Mouse (Mus musculus): Measurements from ENCODE around the gene Gm10354. TPM values are rescaled to one million over a fixed set of nuclear protein-coding genes. Genes with fewer than 3 reads are reported as not detected.
"Not testable (repeated sequence)": the region's sequence is repeated elsewhere in the genome, so short reads cannot be mapped to it uniquely, and the experiment has no call there.

Gene Gm10354
- polyA plus RNA-seq, 1 experiment from 2014 or later, result not detected

- H3K4me3 ChIP-seq (replicated peaks); H3K9ac ChIP-seq; H3K9me3 ChIP-seq; H3K27me3 ChIP-seq (replicated peaks); H3K36me3 ChIP-seq; H3K27ac ChIP-seq; H3K4me1 ChIP-seq; H3K4me2 ChIP-seq: not testable (repeated sequence)
- 79% methylated on average over 8 of the region's 8 CpGs for WGBS
- peak; percentile 68; the same call in 1 of the 2 replicates for ATAC-seq (ENCODE audit: insufficient read depth, low FRiP score, low read depth)
Observed at GRCm38 (mm10) chr5:14990375-14991158, 11.8 kb upstream of the Gm10354 start.

DNA sequence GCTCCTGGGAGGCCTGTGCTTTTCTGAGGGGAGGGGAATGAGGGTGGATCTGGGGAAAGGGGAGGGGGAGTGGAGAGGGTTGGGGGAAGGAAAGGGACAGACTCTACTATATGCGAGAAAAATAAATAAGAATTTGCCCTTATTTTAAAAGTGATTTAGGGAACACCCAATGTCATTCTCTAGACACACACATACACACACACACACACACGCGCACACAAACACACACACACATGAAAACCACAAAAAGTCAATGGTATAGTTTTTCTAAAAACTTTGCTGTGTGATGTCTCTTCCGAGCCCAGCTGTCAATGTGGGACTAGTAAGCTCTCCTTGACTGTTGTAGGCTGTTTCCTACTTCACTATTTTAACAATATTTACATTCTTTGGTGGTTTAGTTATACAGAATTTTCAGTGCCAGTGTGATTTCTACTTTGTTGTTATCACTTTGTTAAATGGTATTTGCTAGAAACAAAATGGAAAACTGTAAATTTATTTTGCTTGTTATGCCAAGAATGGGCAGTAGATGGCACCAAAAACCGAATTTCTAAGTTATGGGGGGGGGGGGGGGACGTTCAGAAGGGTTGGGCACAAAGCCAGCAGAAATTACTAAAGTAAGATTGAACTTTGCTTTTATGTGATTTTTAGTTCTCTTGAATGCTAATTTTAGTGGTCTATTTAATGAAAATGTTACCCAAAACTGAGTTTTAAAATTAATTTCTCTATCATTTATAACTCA, 8.1 kb upstream of the Gm10354 start:
- not testable (repeated sequence) for H3K4me3 ChIP-seq (replicated peaks); H3K4me1 ChIP-seq; H3K9me3 ChIP-seq; H3K9ac ChIP-seq; H3K36me3 ChIP-seq; H3K27me3 ChIP-seq (replicated peaks); H3K27ac ChIP-seq; H3K4me2 ChIP-seq
- peak; percentile 66; the same call in 1 of the 2 replicates for ATAC-seq (ENCODE audit: insufficient read depth, low FRiP score, low read depth)
- 40% methylated on average over 6 of the region's 6 CpGs for WGBS

GRCm38 (mm10) chr5:14977368-14977767, 1.4 kb downstream of the Gm10354 start:
- not testable (repeated sequence) for H3K27me3 ChIP-seq (replicated peaks); H3K9ac ChIP-seq; ATAC-seq (ENCODE audit: insufficient read depth, low FRiP score, low read depth); H3K4me2 ChIP-seq; H3K4me1 ChIP-seq; H3K27ac ChIP-seq; H3K4me3 ChIP-seq (replicated peaks); H3K9me3 ChIP-seq; H3K36me3 ChIP-seq
- WGBS, result 71% methylated on average over 4 of the region's 4 CpGs

- not testable (repeated sequence) for H3K27ac ChIP-seq; H3K4me3 ChIP-seq (replicated peaks); H3K36me3 ChIP-seq; H3K27me3 ChIP-seq (replicated peaks); H3K4me2 ChIP-seq; ATAC-seq (ENCODE audit: insufficient read depth, low FRiP score, low read depth); H3K9me3 ChIP-seq; H3K9ac ChIP-seq; H3K4me1 ChIP-seq
- 68% methylated on average over 4 of the region's 4 CpGs for WGBS
Observed at GRCm38 (mm10) chr5:14975294-14975693, 3.4 kb downstream of the Gm10354 start.

GRCm38 (mm10) chr5:14972841-14973240, 5.9 kb downstream of the Gm10354 start:
- H3K9ac ChIP-seq; H3K9me3 ChIP-seq; H3K4me3 ChIP-seq (replicated peaks); ATAC-seq (ENCODE audit: insufficient read depth, low FRiP score, low read depth); H3K4me1 ChIP-seq; H3K36me3 ChIP-seq; H3K4me2 ChIP-seq; H3K27me3 ChIP-seq (replicated peaks); H3K27ac ChIP-seq: not testable (repeated sequence)
- 75% methylated on average over 3 of the region's 3 CpGs for WGBS

DNA sequence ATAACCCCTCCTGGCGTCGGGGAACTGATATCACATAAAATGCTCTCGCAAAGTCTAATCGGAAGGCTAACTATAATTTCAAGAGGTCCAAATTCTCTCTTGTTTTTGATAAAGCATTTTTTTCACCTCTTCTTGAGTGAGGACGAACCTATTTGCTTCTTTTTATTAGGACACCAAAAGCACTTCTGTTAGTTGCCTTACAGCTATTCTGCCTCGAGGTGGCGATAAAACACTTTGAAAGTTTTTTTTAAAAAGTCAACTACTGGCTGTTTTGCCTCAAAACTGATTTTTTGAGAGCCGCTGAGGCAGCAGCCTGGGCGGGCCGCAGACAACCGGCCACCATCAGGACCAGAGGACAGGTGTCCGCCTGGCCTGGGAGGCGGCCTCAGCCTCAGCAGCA, 14.9 kb downstream of the Gm10354 start:
- H3K4me3 ChIP-seq (replicated peaks); H3K9ac ChIP-seq; H3K9me3 ChIP-seq; ATAC-seq (ENCODE audit: insufficient read depth, low FRiP score, low read depth); H3K4me1 ChIP-seq; H3K4me2 ChIP-seq; H3K27ac ChIP-seq; H3K36me3 ChIP-seq; H3K27me3 ChIP-seq (replicated peaks): not testable (repeated sequence)
- 79% methylated on average over 13 of the region's 13 CpGs for WGBS

DNA sequence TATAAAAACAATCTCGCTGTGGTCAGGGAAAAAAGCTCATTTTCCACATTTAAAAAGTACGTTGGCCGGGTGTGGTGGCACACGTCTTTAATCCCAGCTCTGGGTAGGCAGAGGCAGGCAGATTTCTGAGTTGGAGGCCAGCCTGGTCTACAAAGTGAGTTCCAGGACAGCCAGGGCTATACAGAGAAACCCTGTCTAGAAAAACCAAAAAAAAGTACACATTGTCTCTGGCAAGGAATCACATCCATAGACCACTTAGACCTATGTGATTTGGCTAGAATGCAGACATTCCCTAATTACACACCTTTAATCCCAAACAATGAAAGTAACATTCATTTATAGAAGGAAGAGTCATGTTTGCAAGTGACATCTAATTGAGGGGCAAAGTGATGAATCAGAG, 17.2 kb downstream of the Gm10354 start:
- not testable (repeated sequence) for H3K4me1 ChIP-seq; H3K4me2 ChIP-seq; H3K36me3 ChIP-seq; H3K27me3 ChIP-seq (replicated peaks); ATAC-seq (ENCODE audit: insufficient read depth, low FRiP score, low read depth); H3K9ac ChIP-seq; H3K9me3 ChIP-seq; H3K27ac ChIP-seq; H3K4me3 ChIP-seq (replicated peaks)
- 79% methylated on average over 4 of the region's 4 CpGs for WGBS

- 0 out of 2 replicates have a peak, but pooled peaks have one; percentile 31 for ATAC-seq (ENCODE audit: insufficient read depth, low FRiP score, low read depth)
- H3K27me3 ChIP-seq (replicated peaks); H3K9ac ChIP-seq; H3K9me3 ChIP-seq; H3K4me1 ChIP-seq; H3K4me3 ChIP-seq (replicated peaks); H3K4me2 ChIP-seq; H3K27ac ChIP-seq; H3K36me3 ChIP-seq: not testable (repeated sequence)
- WGBS, result 78% methylated on average over 1 of the region's 1 CpGs
Observed at GRCm38 (mm10) chr5:14955928-14956706, 22.6 kb downstream of the Gm10354 start.

DNA sequence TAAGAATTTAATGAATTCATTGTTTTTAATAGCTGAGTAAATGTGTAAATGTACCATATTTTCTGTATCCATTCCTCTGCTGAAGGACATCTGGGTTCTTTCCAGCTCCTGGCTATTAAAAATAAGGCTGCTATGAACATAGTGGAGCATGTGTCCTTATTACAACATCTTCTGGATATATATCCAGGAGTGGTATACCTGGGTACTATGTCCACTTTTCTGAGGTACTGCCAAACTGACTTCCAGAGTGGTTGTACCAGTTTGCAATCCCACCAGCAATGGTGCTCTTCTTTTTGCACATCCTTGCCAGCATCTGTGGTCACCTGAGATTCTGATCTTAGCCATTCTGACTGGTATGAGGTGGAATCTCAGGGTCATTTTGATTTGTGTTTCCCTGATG, 25.1 kb downstream of the Gm10354 start:
- not testable (repeated sequence) for H3K9ac ChIP-seq; H3K27me3 ChIP-seq (replicated peaks); H3K9me3 ChIP-seq; H3K4me3 ChIP-seq (replicated peaks); H3K36me3 ChIP-seq; H3K27ac ChIP-seq; H3K4me1 ChIP-seq; H3K4me2 ChIP-seq; ATAC-seq (ENCODE audit: insufficient read depth, low FRiP score, low read depth)

DNA sequence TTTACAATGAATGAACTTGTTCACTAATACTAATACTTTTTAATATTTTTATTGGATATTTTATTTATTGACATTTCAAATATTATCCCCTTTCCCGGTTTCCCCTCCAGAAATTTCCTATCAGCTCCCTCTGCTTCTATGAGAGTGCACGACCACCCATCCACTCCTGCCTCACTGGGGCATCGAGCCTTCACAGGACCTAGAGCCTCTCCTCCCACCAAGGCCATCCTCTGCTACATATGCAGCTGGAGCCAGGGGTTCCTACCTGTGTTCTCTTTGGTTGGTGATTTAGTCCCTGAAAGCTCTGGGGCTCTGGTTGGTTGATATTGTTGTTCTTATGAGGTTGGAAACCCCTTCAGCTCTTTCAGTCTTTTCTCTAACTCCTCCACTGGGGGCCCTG, 26.0 kb downstream of the Gm10354 start:
- H3K4me2 ChIP-seq; H3K27me3 ChIP-seq (replicated peaks); H3K4me1 ChIP-seq; H3K4me3 ChIP-seq (replicated peaks); H3K9me3 ChIP-seq; H3K9ac ChIP-seq; H3K36me3 ChIP-seq; H3K27ac ChIP-seq; ATAC-seq (ENCODE audit: insufficient read depth, low FRiP score, low read depth): not testable (repeated sequence)
- WGBS, result 65% methylated on average over 3 of the region's 3 CpGs

DNA sequence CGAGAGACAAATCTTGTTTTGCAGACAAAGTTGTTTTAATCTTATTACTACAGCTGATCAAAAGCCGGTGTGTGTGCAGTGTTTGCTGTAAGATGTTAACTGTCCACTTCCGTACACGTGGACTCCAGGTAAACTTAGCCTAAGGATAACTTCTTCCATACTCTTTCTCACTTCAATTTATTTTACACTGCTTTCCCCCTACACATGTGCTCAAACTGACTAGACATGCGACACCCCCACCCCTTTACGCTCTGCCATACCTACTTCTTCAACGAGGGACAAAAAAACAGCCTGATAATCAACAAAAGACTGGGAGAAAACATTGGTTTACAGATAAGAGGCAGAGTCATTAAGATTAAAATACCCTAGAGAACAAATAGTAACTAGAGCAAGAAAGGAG, 26.9 kb downstream of the Gm10354 start:
- peak; percentile 27; the same call in 1 of the 2 replicates for ATAC-seq (ENCODE audit: insufficient read depth, low FRiP score, low read depth)
- H3K36me3 ChIP-seq; H3K27me3 ChIP-seq (replicated peaks); H3K9me3 ChIP-seq; H3K4me2 ChIP-seq; H3K4me3 ChIP-seq (replicated peaks); H3K9ac ChIP-seq; H3K27ac ChIP-seq; H3K4me1 ChIP-seq: not testable (repeated sequence)
- 61% methylated on average over 7 of the region's 7 CpGs for WGBS
